Mouse (Mus musculus): ENCODE data around the gene Cd3eap.

DNA sequence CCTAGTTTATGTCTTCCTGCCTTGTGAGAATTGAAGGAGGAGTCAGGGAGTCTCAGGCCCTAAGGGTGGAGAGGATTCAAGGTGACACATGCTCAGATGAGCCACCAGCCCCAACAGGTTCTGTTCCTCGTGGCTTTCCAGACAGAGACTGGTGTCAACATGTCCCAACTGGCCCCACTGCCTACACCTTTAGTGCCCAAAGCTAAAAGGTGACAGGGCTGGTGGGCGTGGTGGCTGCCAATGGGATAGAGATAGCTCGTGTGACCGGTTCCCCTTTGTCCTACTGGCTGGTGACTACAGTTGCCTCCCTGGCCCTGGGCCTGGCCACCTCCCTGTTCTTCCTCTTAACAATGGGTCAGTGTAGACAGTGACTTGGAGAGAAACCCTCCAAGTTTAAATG lies 6.1 kb upstream of the Cd3eap start:
- TF ChIP-seq EP300 (IDR thresholded peaks at IDR 0.05; ENCODE audit: low read depth in 1 of 2, low read length in 2 of 2) (no peak), MXI1 (IDR thresholded peaks at IDR 0.05; ENCODE audit: low read depth, low read length) (no peak), POLR2A (IDR thresholded peaks at IDR 0.05; ENCODE audit: control insufficient read depth in 1 of 2, insufficient read depth in 1 of 2, low read depth in 1 of 2, low read length in 2 of 2, poor library complexity in 1 of 2) (no peak), UBTF (IDR thresholded peaks at IDR 0.05; ENCODE audit: borderline replicate concordance, insufficient read depth, low read depth, low read length) (no peak), ZNF384 (IDR thresholded peaks at IDR 0.05; ENCODE audit: low read depth, low read length) (no peak), JUND (IDR thresholded peaks at IDR 0.05; ENCODE audit: low read depth, low read length) (no peak), CTCF (IDR thresholded peaks at IDR 0.05 in 2 of 3, conservative IDR thresholded peaks at IDR 0.05 in 1 of 3; ENCODE audit: control insufficient read depth in 1 of 3, insufficient read depth in 1 of 3, low read depth in 2 of 3, low read length in 3 of 3, poor library complexity in 1 of 3, severe bottlenecking in 1 of 3) (no peak), TAL1 (IDR thresholded peaks at IDR 0.05; ENCODE audit: low read length) (no peak), ZMIZ1 (IDR thresholded peaks at IDR 0.05; ENCODE audit: low read depth, low read length) (no peak), CHD1 (IDR thresholded peaks at IDR 0.05; ENCODE audit: low read depth, low read length) (no peak), NRF1 (IDR thresholded peaks at IDR 0.05; ENCODE audit: insufficient read depth, low read depth, low read length, poor library complexity, severe bottlenecking) (no peak)

All from MEL (cell line).